7 mouse cellular contexts compared by ENCODE assay signal in genomic region chr10:7578002-7578401, GRCm38 (mm10). TPM values are rescaled to one million over a fixed set of nuclear protein-coding genes. Genes with fewer than 3 reads are reported as not detected.
A peak's percentile ranks its signal among the peaks of the same experiment; 100 is the strongest.
DNase-seq lines count a peak whose midpoint lies in the region; ATAC-seq lines count a peak whose summit lies in the region.

No protein-coding gene starts in this region.

- no peaks in the 10 kb centered on the region for H3K36me3 ChIP-seq in forebrain, embryonic 16.5 days (ENCODE audit: control insufficient read depth, insufficient read depth)

- no peak overlapping the region for H3K4me2 ChIP-seq in forebrain, embryonic 16.5 days (ENCODE audit: low read length)

- no peak overlapping the region for H3K27ac ChIP-seq in forebrain, embryonic 16.5 days (ENCODE audit: low read length)

- no peak for ATAC-seq in forebrain, embryonic 16.5 days

- H3K9me3 ChIP-seq in forebrain, embryonic 16.5 days (ENCODE audit: control insufficient read depth, low read length), result no peaks in the 10 kb centered on the region

- H3K4me1 ChIP-seq in forebrain, embryonic 16.5 days (replicated peaks; ENCODE audit: control insufficient read depth, insufficient read depth, low read length), result peaks cover 6% of the 10 kb centered on the region

- no peak overlapping the region for H3K4me3 ChIP-seq in forebrain, embryonic 16.5 days (replicated peaks; ENCODE audit: low read length)

- DNase-seq in layer of hippocampus, adult 11-12 months (ENCODE audit: low spot score), result peak; percentile 71
- DNase-seq in layer of hippocampus, adult 9-10 months (ENCODE audit: low spot score), result no peak
- peak; percentile 77 for DNase-seq in ES-CJ7 (ENCODE audit: low read depth, low spot score)
- peak; percentile 57 for DNase-seq in adipocyte (ENCODE audit: low spot score)
- DNase-seq in layer of hippocampus, postnatal 10 days (ENCODE audit: low spot score in 2 of 2), result peak; percentile 54 to 62
- DNase-seq in thymus, postnatal 4 days, result peak; percentile 72

- no peaks in the 10 kb centered on the region for H3K27me3 ChIP-seq in forebrain, embryonic 16.5 days (replicated peaks; ENCODE audit: control insufficient read depth, insufficient read depth, low read length)

- H3K9ac ChIP-seq in forebrain, embryonic 16.5 days (replicated peaks; ENCODE audit: low read depth, low read length), result no peak overlapping the region

RNA-seq across cellular contexts. Expression of gene Lrp11, which starts 11.6 kb away (rescaled TPM):
- total RNA-seq in layer of hippocampus, postnatal 10 days (2021), result 100 to 1,000 TPM; 135 to 141 TPM
- polyA plus RNA-seq in forebrain, embryonic 16.5 days (2015; fragmentation: Nextera tagmentation; extraction: Ambion mirVana), result 38.6 and 40.8 TPM in 2 replicates
